Mouse (Mus musculus): ENCODE data around the gene Zfp444. TPM values are rescaled to one million over a fixed set of nuclear protein-coding genes. Genes with fewer than 3 reads are reported as not detected.
A peak's percentile ranks its signal among the peaks of the same experiment; 100 is the strongest.

Zfp444 gene
- polyA plus RNA-seq, 1 experiment from 2014 or later = 71.2 TPM

DNA sequence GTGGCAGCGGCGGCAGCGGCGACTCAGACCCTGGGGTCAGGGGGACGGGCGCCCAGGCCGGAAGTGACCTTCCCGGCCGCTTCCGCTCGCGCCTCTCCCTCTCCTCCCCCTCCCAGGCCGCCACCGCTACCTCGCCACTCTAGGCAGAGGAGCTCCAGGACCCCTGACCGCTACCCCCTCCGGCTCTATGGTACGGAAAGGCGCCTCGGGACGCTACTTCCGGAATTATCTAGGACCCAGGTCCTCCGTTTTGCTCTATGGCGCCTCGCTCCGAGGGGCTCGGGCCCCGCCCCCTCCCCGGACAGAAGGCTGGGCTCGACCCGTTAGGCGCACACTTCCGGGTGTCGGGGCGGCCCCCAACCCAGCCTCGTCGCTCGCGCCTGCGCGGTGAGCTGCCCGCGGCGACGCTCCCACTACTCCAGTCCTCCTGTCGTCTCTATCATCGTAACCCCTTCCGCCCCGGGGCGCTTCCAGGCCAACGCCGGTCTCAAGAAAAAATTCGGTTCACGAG lies 16.1 kb upstream of the Zfp444 start, which contains the start of gene Zfp787:
TSS of gene Zfp787 (minus strand) at position 97 of the 511 bp plus-strand sequence.
- Histone ChIP-seq H3K36me3 (ENCODE audit: control insufficient read depth, insufficient read depth, low read length) (no peaks in the 10 kb centered on the region), H3K4me2 (ENCODE audit: low read depth) (peak within 1 kb of the TSS; percentile 89), H3K27ac (ENCODE audit: low read depth, low read length) (peak within 1 kb of the TSS; percentile 87), H3K4me3 (ENCODE audit: low read depth, low read length) (peak within 1 kb of the TSS; percentile 80), H3K9me3 (ENCODE audit: control insufficient read depth, low read length) (no peaks in the 10 kb centered on the region), H3K9ac (ENCODE audit: low read length) (peak within 1 kb of the TSS; percentile 83), H3K4me1 (ENCODE audit: control insufficient read depth, insufficient read depth, low read length) (peaks cover 8% of the 10 kb centered on the region; the same call in 1 of the 2 replicates), H3K27me3 (ENCODE audit: control insufficient read depth, insufficient read depth, low read length) (no peaks in the 10 kb centered on the region)
- ATAC-seq (ENCODE audit: insufficient read depth, low FRiP score, low TSS enrichment) = peak; percentile 96
- 0% methylated on average over 51 of the region's 54 CpGs for WGBS
- peak; percentile 98 for DNase-seq (ENCODE audit: low spot score)

DNA sequence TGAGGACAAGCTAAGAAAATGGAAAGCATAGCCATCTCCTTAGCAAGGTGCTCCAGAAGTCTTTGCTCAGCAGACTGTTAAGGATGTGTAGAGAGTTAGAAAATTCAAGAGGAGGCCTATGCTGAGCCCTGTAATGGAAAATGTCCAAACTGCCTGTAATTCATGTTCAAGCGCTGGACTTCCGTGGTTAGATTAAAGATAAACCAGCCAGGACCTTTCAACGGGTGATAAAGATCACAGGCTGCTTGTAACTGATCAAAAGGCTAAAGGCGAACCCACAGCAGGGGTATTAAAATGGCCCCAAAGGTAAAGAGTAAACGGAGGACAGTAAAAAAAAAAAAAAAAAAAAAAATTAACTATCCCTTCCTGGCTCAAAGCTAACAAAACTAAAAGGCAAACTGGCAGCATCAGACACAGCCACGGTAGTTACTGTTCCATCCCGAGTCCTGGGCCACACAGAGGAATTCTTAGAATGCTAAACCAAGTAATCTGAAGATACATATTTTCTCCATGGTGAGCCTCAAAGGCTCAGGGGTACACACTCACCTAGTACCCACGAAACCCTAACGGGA lies 15.0 kb upstream of the Zfp444 start:
- Histone ChIP-seq H3K9me3 (ENCODE audit: control insufficient read depth, low read length) (no peaks in the 10 kb centered on the region), H3K9ac (ENCODE audit: low read length) (peak overlapping the region; percentile 83), H3K4me1 (ENCODE audit: control insufficient read depth, insufficient read depth, low read length) (peaks cover 8% of the 10 kb centered on the region; the same call in 1 of the 2 replicates), H3K4me2 (ENCODE audit: low read depth) (peak overlapping the region; percentile 46), H3K4me3 (ENCODE audit: low read depth, low read length) (peak overlapping the region; percentile 80), H3K36me3 (ENCODE audit: control insufficient read depth, insufficient read depth, low read length) (no peaks in the 10 kb centered on the region), H3K27ac (ENCODE audit: low read depth, low read length) (no peak overlapping the region), H3K27me3 (ENCODE audit: control insufficient read depth, insufficient read depth, low read length) (no peaks in the 10 kb centered on the region)
- WGBS = 60% methylated on average over 9 of the region's 9 CpGs
- no peak for DNase-seq (ENCODE audit: low spot score)
- no peak for ATAC-seq (ENCODE audit: insufficient read depth, low FRiP score, low TSS enrichment)

DNA sequence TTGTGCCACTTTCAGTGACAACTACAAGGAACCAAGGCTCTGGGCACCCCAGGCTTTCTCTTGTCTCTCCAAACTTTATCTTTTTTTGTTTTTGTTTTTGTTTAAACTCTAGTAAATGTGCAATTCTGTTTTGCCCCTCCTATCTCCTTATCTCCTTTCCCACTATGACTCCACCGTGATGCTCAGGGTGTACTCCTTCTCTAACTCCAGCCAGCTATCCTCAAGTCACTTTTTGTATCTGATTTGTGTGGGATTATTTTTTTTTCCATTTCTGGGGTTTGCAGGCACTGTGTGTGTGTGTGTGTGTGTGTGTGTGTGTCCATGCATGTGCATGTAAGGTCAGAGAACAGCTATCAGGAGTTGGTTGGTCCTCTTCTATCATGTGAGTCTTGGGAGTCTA lies 14.5 kb upstream of the Zfp444 start:
- H3K9me3 ChIP-seq (ENCODE audit: control insufficient read depth, low read length) = no peaks in the 10 kb centered on the region
- peaks cover 8% of the 10 kb centered on the region; the same call in 1 of the 2 replicates for H3K4me1 ChIP-seq (ENCODE audit: control insufficient read depth, insufficient read depth, low read length)
- no peak overlapping the region for H3K4me2 ChIP-seq (ENCODE audit: low read depth)
- H3K27ac ChIP-seq (ENCODE audit: low read depth, low read length) = no peak overlapping the region
- no peak for DNase-seq (ENCODE audit: low spot score)
- H3K9ac ChIP-seq (ENCODE audit: low read length) = no peak overlapping the region
- no peak overlapping the region for H3K4me3 ChIP-seq (ENCODE audit: low read depth, low read length)
- 86% methylated on average over 1 of the region's 1 CpGs for WGBS
- ATAC-seq (ENCODE audit: insufficient read depth, low FRiP score, low TSS enrichment) = no peak
- H3K27me3 ChIP-seq (ENCODE audit: control insufficient read depth, insufficient read depth, low read length) = no peaks in the 10 kb centered on the region
- H3K36me3 ChIP-seq (ENCODE audit: control insufficient read depth, insufficient read depth, low read length) = no peaks in the 10 kb centered on the region

DNA sequence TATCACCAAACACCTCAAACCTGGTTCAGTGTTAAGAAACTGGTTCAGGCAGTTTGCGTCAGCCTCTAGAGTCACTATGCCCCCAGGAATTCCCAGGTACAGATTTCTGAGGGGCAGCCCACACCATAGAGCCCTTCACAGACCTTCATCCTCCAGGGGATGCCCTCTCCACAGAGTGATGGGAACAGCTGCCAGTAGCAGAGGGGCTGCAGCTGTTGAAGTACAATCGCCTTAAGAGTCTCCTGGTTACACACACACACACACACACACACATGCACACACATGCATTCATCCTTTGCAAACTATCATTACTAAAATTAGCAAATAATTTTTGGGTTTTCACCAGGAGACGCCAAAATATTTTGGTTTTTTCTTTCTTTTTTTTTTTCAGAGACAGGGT lies 12.4 kb upstream of the Zfp444 start:
- H3K4me1 ChIP-seq (ENCODE audit: control insufficient read depth, insufficient read depth, low read length) = peaks cover 6% of the 10 kb centered on the region; the same call in 1 of the 2 replicates
- DNase-seq (ENCODE audit: low spot score) (no peak), ATAC-seq (ENCODE audit: insufficient read depth, low FRiP score, low TSS enrichment) (no peak)
- no peaks in the 10 kb centered on the region for H3K9me3 ChIP-seq (ENCODE audit: control insufficient read depth, low read length)
- no peak overlapping the region for H3K27ac ChIP-seq (ENCODE audit: low read depth, low read length)
- 87% methylated on average over 3 of the region's 3 CpGs for WGBS
- H3K4me3 ChIP-seq (ENCODE audit: low read depth, low read length) = no peak overlapping the region
- H3K4me2 ChIP-seq (ENCODE audit: low read depth) = no peak overlapping the region
- no peak overlapping the region for H3K9ac ChIP-seq (ENCODE audit: low read length)
- no peaks in the 10 kb centered on the region for H3K27me3 ChIP-seq (ENCODE audit: control insufficient read depth, insufficient read depth, low read length)
- no peaks in the 10 kb centered on the region for H3K36me3 ChIP-seq (ENCODE audit: control insufficient read depth, insufficient read depth, low read length)

DNA sequence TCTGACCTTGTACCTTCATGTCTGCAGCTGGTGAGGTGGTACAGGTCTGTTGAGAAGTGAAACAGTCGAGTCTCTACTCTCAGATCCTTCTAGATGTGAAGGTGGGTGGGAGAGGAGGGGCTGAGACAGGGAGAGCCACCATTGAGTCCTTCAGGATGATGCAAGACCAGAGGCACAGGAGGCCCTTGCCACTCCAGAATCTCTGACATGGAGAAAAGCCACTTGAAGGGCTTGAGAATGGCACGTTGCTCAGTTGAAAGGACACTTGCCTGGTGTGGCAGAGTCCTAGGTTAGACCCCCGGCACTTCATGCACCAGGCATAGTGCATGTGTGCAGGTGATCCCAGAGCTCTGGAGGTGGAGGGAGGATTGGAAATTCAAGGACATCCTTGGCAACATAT lies 10.5 kb upstream of the Zfp444 start:
- no peaks in the 10 kb centered on the region for H3K36me3 ChIP-seq (ENCODE audit: control insufficient read depth, insufficient read depth, low read length)
- ATAC-seq (ENCODE audit: insufficient read depth, low FRiP score, low TSS enrichment) (no peak), DNase-seq (ENCODE audit: low spot score) (no peak)
- no peak overlapping the region for H3K4me3 ChIP-seq (ENCODE audit: low read depth, low read length)
- no peak overlapping the region for H3K9ac ChIP-seq (ENCODE audit: low read length)
- no peak overlapping the region for H3K4me2 ChIP-seq (ENCODE audit: low read depth)
- 56% methylated on average over 3 of the region's 3 CpGs for WGBS
- H3K27ac ChIP-seq (ENCODE audit: low read depth, low read length) = no peak overlapping the region
- H3K4me1 ChIP-seq (ENCODE audit: control insufficient read depth, insufficient read depth, low read length) = peaks cover 2% of the 10 kb centered on the region; the same call in 1 of the 2 replicates
- no peaks in the 10 kb centered on the region for H3K27me3 ChIP-seq (ENCODE audit: control insufficient read depth, insufficient read depth, low read length)
- H3K9me3 ChIP-seq (ENCODE audit: control insufficient read depth, low read length) = no peaks in the 10 kb centered on the region

DNA sequence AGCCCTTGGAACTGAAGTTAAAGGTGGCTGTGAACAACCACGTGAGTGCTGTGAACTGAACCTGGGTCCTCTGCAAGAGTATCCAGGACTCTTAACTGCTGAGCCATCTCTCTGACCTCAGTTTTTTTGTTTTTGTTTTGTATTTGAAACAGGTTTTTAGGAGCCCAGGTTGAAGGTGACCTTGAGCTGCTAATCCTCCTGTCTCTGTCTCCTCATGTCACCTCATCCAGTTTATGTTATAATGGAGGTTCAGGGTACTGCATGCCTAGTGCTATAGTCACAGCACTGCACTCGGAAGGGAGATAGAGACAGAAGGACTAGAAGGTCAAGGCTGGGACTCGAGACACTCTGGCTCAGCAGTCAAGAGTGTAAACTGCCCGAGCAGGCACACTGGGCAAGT lies 9.9 kb upstream of the Zfp444 start:
- ATAC-seq (ENCODE audit: insufficient read depth, low FRiP score, low TSS enrichment) (no peak), DNase-seq (ENCODE audit: low spot score) (no peak)
- no peak overlapping the region for H3K27ac ChIP-seq (ENCODE audit: low read depth, low read length)
- no peaks in the 10 kb centered on the region for H3K36me3 ChIP-seq (ENCODE audit: control insufficient read depth, insufficient read depth, low read length)
- 73% methylated on average over 4 of the region's 4 CpGs for WGBS
- no peaks in the 10 kb centered on the region for H3K9me3 ChIP-seq (ENCODE audit: control insufficient read depth, low read length)
- H3K4me2 ChIP-seq (ENCODE audit: low read depth) = no peak overlapping the region
- H3K4me1 ChIP-seq (ENCODE audit: control insufficient read depth, insufficient read depth, low read length) = no peaks in the 10 kb centered on the region
- H3K4me3 ChIP-seq (ENCODE audit: low read depth, low read length) = no peak overlapping the region
- no peaks in the 10 kb centered on the region for H3K27me3 ChIP-seq (ENCODE audit: control insufficient read depth, insufficient read depth, low read length)
- H3K9ac ChIP-seq (ENCODE audit: low read length) = no peak overlapping the region

DNA sequence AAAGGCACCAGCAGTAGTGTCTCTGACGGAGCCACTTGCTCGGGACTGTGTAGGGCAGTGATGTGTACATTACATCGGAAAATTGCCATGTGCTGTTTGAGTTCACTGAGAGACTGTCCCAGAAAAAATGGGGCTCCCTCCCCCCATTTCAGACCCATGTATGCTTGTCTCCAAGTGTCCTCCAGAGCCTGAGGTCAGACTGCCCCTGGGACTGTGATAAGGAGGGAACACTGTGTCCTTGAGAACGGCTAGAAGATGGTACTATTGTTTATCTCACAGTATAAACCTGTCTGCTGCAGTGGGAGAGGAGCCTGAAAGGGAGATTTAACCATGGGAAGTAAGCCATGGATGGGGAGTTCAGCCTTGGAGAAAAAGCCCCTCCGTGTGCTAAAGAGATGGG lies 7.4 kb upstream of the Zfp444 start:
- H3K4me2 ChIP-seq (ENCODE audit: low read depth) = no peak overlapping the region
- DNase-seq (ENCODE audit: low spot score) (no peak), ATAC-seq (ENCODE audit: insufficient read depth, low FRiP score, low TSS enrichment) (no peak)
- no peaks in the 10 kb centered on the region for H3K9me3 ChIP-seq (ENCODE audit: control insufficient read depth, low read length)
- H3K4me1 ChIP-seq (ENCODE audit: control insufficient read depth, insufficient read depth, low read length) = no peaks in the 10 kb centered on the region
- H3K4me3 ChIP-seq (ENCODE audit: low read depth, low read length) = no peak overlapping the region
- H3K36me3 ChIP-seq (ENCODE audit: control insufficient read depth, insufficient read depth, low read length) = no peaks in the 10 kb centered on the region
- H3K27me3 ChIP-seq (ENCODE audit: control insufficient read depth, insufficient read depth, low read length) = no peaks in the 10 kb centered on the region
- 56% methylated on average over 5 of the region's 5 CpGs for WGBS
- H3K27ac ChIP-seq (ENCODE audit: low read depth, low read length) = no peak overlapping the region
- H3K9ac ChIP-seq (ENCODE audit: low read length) = no peak overlapping the region

DNA sequence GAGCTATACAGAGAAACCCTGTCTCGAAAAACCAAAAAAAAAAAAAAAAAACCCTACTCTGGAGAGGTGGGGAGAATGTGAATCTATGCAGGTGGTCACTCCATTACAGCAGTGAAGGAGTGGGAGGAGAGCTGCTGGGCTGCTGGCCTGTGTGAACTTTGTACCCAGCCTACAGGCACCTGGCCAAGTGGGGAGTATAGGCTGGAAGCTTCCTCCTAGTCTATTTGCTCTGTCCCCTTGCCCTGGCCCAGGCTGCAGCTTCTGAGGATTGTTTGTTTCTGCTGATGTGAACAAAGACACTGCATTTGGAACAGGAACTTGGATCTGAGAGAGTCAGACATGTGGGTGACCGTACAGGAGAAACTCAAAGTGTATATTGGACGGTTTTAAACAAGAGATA lies 2.6 kb upstream of the Zfp444 start:
- Histone ChIP-seq H3K9ac (ENCODE audit: low read length) (no peak overlapping the region), H3K4me3 (ENCODE audit: low read depth, low read length) (no peak overlapping the region), H3K9me3 (ENCODE audit: control insufficient read depth, low read length) (no peaks in the 10 kb centered on the region), H3K4me2 (ENCODE audit: low read depth) (no peak overlapping the region), H3K36me3 (ENCODE audit: control insufficient read depth, insufficient read depth, low read length) (no peaks in the 10 kb centered on the region), H3K27ac (ENCODE audit: low read depth, low read length) (no peak overlapping the region), H3K4me1 (ENCODE audit: control insufficient read depth, insufficient read depth, low read length) (peaks cover 3% of the 10 kb centered on the region; the same call in 1 of the 2 replicates), H3K27me3 (ENCODE audit: control insufficient read depth, insufficient read depth, low read length) (no peaks in the 10 kb centered on the region)
- WGBS = 73% methylated on average over 3 of the region's 3 CpGs
- no peak for ATAC-seq (ENCODE audit: insufficient read depth, low FRiP score, low TSS enrichment)
- no peak for DNase-seq (ENCODE audit: low spot score)

DNA sequence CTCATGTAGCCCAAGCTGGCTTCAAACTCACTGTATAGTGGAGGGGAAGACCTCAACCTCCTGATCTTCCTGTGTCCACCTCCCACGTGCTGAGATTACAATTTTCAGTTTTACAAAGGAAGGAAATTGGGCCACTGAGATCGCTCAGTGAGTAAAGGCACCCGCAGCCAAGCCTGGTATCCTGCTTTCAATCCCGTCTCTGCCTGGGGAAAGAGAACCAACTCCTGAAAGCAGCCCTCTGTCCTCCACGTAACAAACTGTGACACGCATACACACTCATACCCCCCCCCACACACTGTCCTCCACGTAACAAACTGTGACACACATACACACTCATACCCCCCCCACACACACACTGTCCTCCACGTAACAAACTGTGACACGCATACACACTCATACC lies 1.6 kb upstream of the Zfp444 start:
- no peak for DNase-seq (ENCODE audit: low spot score)
- Histone ChIP-seq H3K27ac (ENCODE audit: low read depth, low read length) (no peak overlapping the region), H3K4me1 (ENCODE audit: control insufficient read depth, insufficient read depth, low read length) (peaks cover 3% of the 10 kb centered on the region; the same call in 1 of the 2 replicates), H3K36me3 (ENCODE audit: control insufficient read depth, insufficient read depth, low read length) (no peaks in the 10 kb centered on the region), H3K9ac (ENCODE audit: low read length) (no peak overlapping the region), H3K4me2 (ENCODE audit: low read depth) (no peak overlapping the region), H3K9me3 (ENCODE audit: control insufficient read depth, low read length) (no peaks in the 10 kb centered on the region), H3K27me3 (ENCODE audit: control insufficient read depth, insufficient read depth, low read length) (no peaks in the 10 kb centered on the region), H3K4me3 (ENCODE audit: low read depth, low read length) (no peak overlapping the region)
- no peak for ATAC-seq (ENCODE audit: insufficient read depth, low FRiP score, low TSS enrichment)
- WGBS = 88% methylated on average over 9 of the region's 9 CpGs
